Mouse (Mus musculus): ENCODE data around the gene Aimp1. TPM values are rescaled to one million over a fixed set of nuclear protein-coding genes. Genes with fewer than 3 reads are reported as not detected.

The Aimp1 gene
- polyA plus RNA-seq, 1 experiment: 8.8 TPM

DNA sequence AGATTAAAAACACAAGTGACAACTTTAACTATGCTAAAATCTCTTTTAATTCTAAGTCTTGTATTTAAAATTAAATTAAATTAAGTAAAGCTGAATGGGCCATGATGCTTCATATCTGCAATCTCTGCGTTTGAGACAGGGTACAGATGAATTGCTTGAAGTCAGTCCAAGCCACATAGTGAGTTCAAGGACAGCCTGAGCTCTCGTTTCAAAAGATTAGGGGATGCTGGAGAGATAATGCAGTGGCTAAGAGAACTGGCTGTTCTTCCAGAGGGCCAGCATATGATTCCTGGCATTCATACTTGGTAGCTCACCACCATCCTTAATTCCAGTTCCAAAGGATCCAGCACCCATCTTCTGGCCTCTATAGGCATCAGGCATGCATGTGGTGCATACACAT, 50.9 kb downstream of the Aimp1 start:
- TF ChIP-seq GATA1 (IDR thresholded peaks at IDR 0.05; ENCODE audit: low read length): no peak

- TF ChIP-seq GATA1 (IDR thresholded peaks at IDR 0.05; ENCODE audit: low read length): no peak
Observed at GRCm38 (mm10) chr3:132629601-132630239, 54.5 kb downstream of the Aimp1 start, which contains the start of gene Gimd1. Gimd1 (plus strand) TSS chr3:132629820.

DNA sequence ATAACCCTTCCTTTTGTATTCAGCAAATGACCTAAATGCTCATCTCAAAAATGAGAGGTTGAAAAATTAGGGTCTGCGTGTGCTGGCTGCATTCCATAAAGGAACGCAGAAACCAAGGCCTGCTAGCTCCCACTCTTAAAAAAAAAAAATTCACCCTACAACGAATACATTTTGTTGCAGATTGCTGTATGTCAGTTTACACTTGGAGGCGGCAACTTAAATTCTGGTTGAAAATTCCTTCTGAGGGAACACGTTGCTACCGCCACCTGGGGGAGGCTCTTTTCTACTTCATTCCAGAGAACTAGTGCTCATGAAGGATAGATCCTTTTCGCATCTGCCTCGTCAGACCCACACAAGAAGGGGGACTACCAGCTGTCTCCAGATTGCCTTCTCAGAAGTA, 55.4 kb downstream of the Aimp1 start:
- no peak for TF ChIP-seq GATA1 (IDR thresholded peaks at IDR 0.05; ENCODE audit: low read length)

Other genes starting within 250 kb of the Aimp1 start
- gene Gimd1, start 54.5 kb downstream of the Aimp1 start, polyA plus RNA-seq (2012): not detected in 2 replicates
- 2.0 and 2.6 TPM in 2 replicates for gene Tbck, start 226 bp downstream of the Aimp1 start, polyA plus RNA-seq (2012)